9 mouse cellular contexts compared by ENCODE assay signal in genomic region chr12:112897522-112898212, GRCm38 (mm10). TPM values are rescaled to one million over a fixed set of nuclear protein-coding genes. Genes with fewer than 3 reads are reported as not detected.
DNase-seq lines count a peak whose midpoint lies in the region; TF ChIP-seq lines count a peak whose summit lies in the region.
"Had no signal": no experiment of that assay in that cellular context is flagged by ENCODE, and none has a peak within 500 bp of the region (broad histone marks: within the 10 kb centered on the region; RNA-seq: fewer than 3 reads in every experiment).

No protein-coding gene starts in this region.

- TF ChIP-seq EP300 in heart, adult 2 months (IDR thresholded peaks at IDR 0.05; ENCODE audit: insufficient read depth, low read depth, low read length) = peak; percentile 62; the same call in 1 of the 2 replicates

- no peaks in the 10 kb centered on the region for H3K27me3 ChIP-seq in heart, adult 2 months (ENCODE audit: control insufficient read depth, insufficient read depth, low read length)

- intact Hi-C loops in gastrocnemius, postnatal 14 days (cut with DNase I; ENCODE audit: low total_unique reads) = no loop called here
- intact Hi-C loops in heart, adult 2 months (cut with DNase I) = no loop called here

- TF ChIP-seq POLR2A in heart, adult 2 months (IDR thresholded peaks at IDR 0.05; ENCODE audit: insufficient read depth, low read depth, low read length) = peak; percentile 56; the same call in 1 of the 2 replicates

- peak overlapping the region; percentile 22; the same call in 1 of the 2 replicates for H3K4me3 ChIP-seq in heart, adult 2 months

- peaks cover 14% of the 10 kb centered on the region for H3K4me1 ChIP-seq in heart, adult 2 months (ENCODE audit: control insufficient read depth, insufficient read depth, low read length)

- H3K9ac ChIP-seq in heart, adult 2 months (ENCODE audit: low read depth, low read length) = no peak overlapping the region

- H3K36me3 ChIP-seq in heart, adult 2 months (ENCODE audit: control insufficient read depth, insufficient read depth, low read length) = no peaks in the 10 kb centered on the region
- H3K36me3 ChIP-seq: G1E had no signal

- peak overlapping the region; percentile 85 for H3K27ac ChIP-seq in heart, adult 2 months

- DNase-seq in gastrocnemius, postnatal 14 days = peak; percentile 69
- no peak for DNase-seq in gastrocnemius, adult 8-10 months (ENCODE audit: low spot score in 2 of 2)
- peak; percentile 70 to 76 for DNase-seq in heart, adult 2 months
- DNase-seq in kidney, adult 11 months = peak; percentile 52
- DNase-seq in lung, postnatal 14 days = peak; percentile 61
- peak; percentile 51 for DNase-seq in retina, postnatal 7 days (ENCODE audit: low read depth, low spot score)
- no peak for DNase-seq in cerebellum, adult 11-12 months
- DNase-seq in spleen, adult 12 weeks (ENCODE audit: low spot score) = no peak

- no peak for TF ChIP-seq CTCF in heart, adult 2 months (IDR thresholded peaks at IDR 0.05)

- 23% methylated on average over 16 of the region's 16 CpGs for WGBS in heart, adult 2 months

- H3K79me2 ChIP-seq in heart, adult 2 months (replicated peaks; ENCODE audit: control insufficient read depth, insufficient read depth, low read length) = no peaks in the 10 kb centered on the region

RNA-seq across cellular contexts. Expression of gene Gpr132, which starts 29.6 kb away (rescaled TPM):
- total RNA-seq in gastrocnemius, postnatal 14 days (2021) = under 1 TPM in 1 of 2 experiments, not detected in 1; 0.10 TPM
- not detected for total RNA-seq in gastrocnemius, adult 8-10 months (2022)
- under 1 TPM; 0.29 to 0.36 TPM for total RNA-seq in heart, adult 2 months (2021)
- polyA plus RNA-seq in heart, adult 2 months (2012; rRNA removed) = 1.00 and 2.0 TPM in 2 replicates

RNA-seq across cellular contexts. Expression of gene Jag2, which starts 31.9 kb away (rescaled TPM):
- total RNA-seq in gastrocnemius, postnatal 14 days (2021) = 10 to 100 TPM; 24.2 to 25.5 TPM
- 10 to 100 TPM; 22.3 to 31.0 (median 26.7) TPM for total RNA-seq in gastrocnemius, adult 8-10 months (2022)
- total RNA-seq in heart, adult 2 months (2021) = 10 to 100 TPM; 25.4 to 27.4 TPM
- polyA plus RNA-seq in heart, adult 2 months (2012; rRNA removed) = 34.4 and 35.5 TPM in 2 replicates

RNA-seq across cellular contexts. Expression of gene Nudt14, which starts 44.3 kb away (rescaled TPM):
- 10 to 100 TPM; 14.8 to 17.5 TPM for total RNA-seq in gastrocnemius, postnatal 14 days (2021)
- total RNA-seq in gastrocnemius, adult 8-10 months (2022) = 1 to 10 TPM; 5.2 to 8.8 (median 7.5) TPM
- 1 to 10 TPM; 5.7 to 8.6 TPM for total RNA-seq in heart, adult 2 months (2021)
- polyA plus RNA-seq in heart, adult 2 months (2012; rRNA removed) = 11.4 and 14.8 TPM in 2 replicates

Comparison
In these comparisons a context has a peak if more than half of its experiments do, and no peak if none do; other contexts are left out.
1. DNase-seq: peak in gastrocnemius, postnatal 14 days (single experiment), heart, adult 2 months (2 of 2), kidney, adult 11 months (single experiment), lung, postnatal 14 days (single experiment) and retina, postnatal 7 days (single experiment); none in gastrocnemius, adult 8-10 months (0 of 2), cerebellum, adult 11-12 months (single experiment) and spleen, adult 12 weeks (single experiment).